ENCODE assay signal across 8 mouse cellular contexts in genomic region chr11:96823880-96824782, GRCm38 (mm10). TPM values are rescaled to one million over a fixed set of nuclear protein-coding genes. Genes with fewer than 3 reads are reported as not detected.
DNase-seq lines count a peak whose midpoint lies in the region; ATAC-seq and TF ChIP-seq lines count a peak whose summit lies in the region.

No protein-coding gene starts in this region.

- DNase-seq in gastrocnemius, adult 2 months = peak; percentile 94
- DNase-seq in hindlimb bud, embryonic 11.5 days (ENCODE audit: extremely low spot score, low read depth, low spot score) = peak; percentile 95
- DNase-seq in left cerebral cortex, adult 2 months (ENCODE audit: extremely low spot score in 1 of 2, low spot score in 2 of 2) = peak; percentile 84 to 88
- DNase-seq in retina, postnatal 7 days (ENCODE audit: low read depth, low spot score) = peak; percentile 84
- DNase-seq in urinary bladder, adult 18-20 months (ENCODE audit: low spot score in 2 of 2) = peak; percentile 69 to 85

- peak; percentile 97 for ATAC-seq in activated CD4-positive, CD25-positive, alpha-beta regulatory T cell, adult 4 months
- ATAC-seq in common myeloid progenitor, adult 5-6 weeks (replicated peaks; ENCODE audit: low read depth, poor library complexity, severe bottlenecking) = peak; percentile 95

- no peak for TF ChIP-seq CTCF in gastrocnemius, adult 2 months (IDR thresholded peaks at IDR 0.05)
- TF ChIP-seq CTCF in left cerebral cortex, adult 2 months (IDR thresholded peaks at IDR 0.05) = no peak; the same call in 1 of the 2 replicates

- peak overlapping the region; percentile 99 for H3K27ac ChIP-seq in gastrocnemius, adult 2 months
- H3K27ac ChIP-seq in left cerebral cortex, adult 2 months = peak overlapping the region; percentile 97
- peak overlapping the region; percentile 91 for H3K27ac ChIP-seq in macrophage

- WGBS in macrophage (ENCODE audit: missing documents) = 4% methylated on average over 21 of the region's 26 CpGs

- peaks cover 31% of the 10 kb centered on the region for H3K36me3 ChIP-seq in macrophage (ENCODE audit: inconsistent target)

- H3K4me3 ChIP-seq in gastrocnemius, adult 2 months = peak overlapping the region; percentile 94
- H3K4me3 ChIP-seq in left cerebral cortex, adult 2 months = peak overlapping the region; percentile 66
- H3K4me3 ChIP-seq in macrophage (ENCODE audit: inconsistent target) = peak overlapping the region; percentile 58

- peaks cover 100% of the 10 kb centered on the region for H3K79me2 ChIP-seq in macrophage (ENCODE audit: inconsistent target)

- intact Hi-C loops in gastrocnemius, adult 2 months (cut with DNase I) = loop anchor here (5.0 kb wide), 1 partner anchor 37 kb away; the partner anchor contains the start of gene Cbx1
- intact Hi-C loops in left cerebral cortex, adult 2 months (cut with DNase I) = loop anchor here (1.0 to 5.0 kb wide), 3 partner anchors 16 to 38 kb away; partner anchors contain the start of gene Cbx1

RNA-seq across cellular contexts. Expression of gene Nfe2l1, which starts 5.6 kb away (rescaled TPM):
- 10 to 100 TPM; 19.7 to 22.1 TPM for polyA plus RNA-seq in activated CD4-positive, CD25-positive, alpha-beta regulatory T cell, adult 4 months (2017; shearing (Covaris generic))
- 43.3 and 48.5 TPM in 2 replicates for total RNA-seq in common myeloid progenitor, adult 5-6 weeks (2017)
- total RNA-seq in gastrocnemius, adult 2 months (2021) = 100 to 1,000 TPM; 395 to 484 TPM
- 100 to 1,000 TPM; 281 to 290 TPM for total RNA-seq in left cerebral cortex, adult 2 months (2021)
- total RNA-seq in macrophage (2018; cell fraction: chromatin; rRNA removed) = 100 to 1,000 TPM in 25 of 26 experiments, 10 to 100 TPM in 1; 97.9 to 361 (median 196) TPM
- 100 to 1,000 TPM in 25 of 26 experiments, 10 to 100 TPM in 1; 98.7 to 304 (median 159) TPM for total RNA-seq in macrophage (2018; cell fraction: cytosol; rRNA removed)
- total RNA-seq in macrophage (2018; cell fraction: nucleus; rRNA removed) = 100 to 1,000 TPM; 116 to 523 (median 261) TPM
- polyA plus RNA-seq in macrophage (2018) = 85.5 to 118 TPM (median 95.5 TPM) in 3 replicates

RNA-seq across cellular contexts. Expression of gene Copz2, which starts 25.5 kb away (rescaled TPM):
- not detected for polyA plus RNA-seq in activated CD4-positive, CD25-positive, alpha-beta regulatory T cell, adult 4 months (2017; shearing (Covaris generic))
- 1.6 and 8.9 TPM in 2 replicates for total RNA-seq in common myeloid progenitor, adult 5-6 weeks (2017)
- total RNA-seq in gastrocnemius, adult 2 months (2021) = 10 to 100 TPM; 21.4 to 31.0 TPM
- total RNA-seq in left cerebral cortex, adult 2 months (2021) = 1 to 10 TPM; 4.8 to 5.0 TPM
- 10 to 100 TPM in 9 of 26 experiments, 1 to 10 TPM in 17; 1.8 to 29.4 (median 6.1) TPM for total RNA-seq in macrophage (2018; cell fraction: chromatin; rRNA removed)
- 10 to 100 TPM in 13 of 26 experiments, 1 to 10 TPM in 13; 6.1 to 30.0 (median 13.8) TPM for total RNA-seq in macrophage (2018; cell fraction: cytosol; rRNA removed)
- total RNA-seq in macrophage (2018; cell fraction: nucleus; rRNA removed) = 10 to 100 TPM in 7 of 26 experiments, 1 to 10 TPM in 19; 2.0 to 27.7 (median 5.4) TPM
- 11.9 to 23.0 TPM (median 16.0 TPM) in 3 replicates for polyA plus RNA-seq in macrophage (2018)

RNA-seq across cellular contexts. Expression of gene Cbx1, which starts 35.2 kb away (rescaled TPM):
- 10 to 100 TPM; 56.8 to 60.2 TPM for polyA plus RNA-seq in activated CD4-positive, CD25-positive, alpha-beta regulatory T cell, adult 4 months (2017; shearing (Covaris generic))
- total RNA-seq in common myeloid progenitor, adult 5-6 weeks (2017) = 94.1 and 108 TPM in 2 replicates
- 10 to 100 TPM; 35.0 to 42.0 TPM for total RNA-seq in gastrocnemius, adult 2 months (2021)
- 10 to 100 TPM; 45.5 to 46.5 TPM for total RNA-seq in left cerebral cortex, adult 2 months (2021)
- total RNA-seq in macrophage (2018; cell fraction: chromatin; rRNA removed) = 10 to 100 TPM; 20.3 to 98.2 (median 50.7) TPM
- total RNA-seq in macrophage (2018; cell fraction: cytosol; rRNA removed) = 10 to 100 TPM; 25.5 to 43.3 (median 36.3) TPM
- total RNA-seq in macrophage (2018; cell fraction: nucleus; rRNA removed) = 10 to 100 TPM; 17.8 to 78.4 (median 39.7) TPM
- polyA plus RNA-seq in macrophage (2018) = 40.5 to 73.7 TPM (median 45.0 TPM) in 3 replicates

RNA-seq across cellular contexts. Expression of gene Snx11, which starts 46.8 kb away (rescaled TPM):
- polyA plus RNA-seq in activated CD4-positive, CD25-positive, alpha-beta regulatory T cell, adult 4 months (2017; shearing (Covaris generic)) = 10 to 100 TPM; 15.4 to 21.8 TPM
- 9.5 and 14.8 TPM in 2 replicates for total RNA-seq in common myeloid progenitor, adult 5-6 weeks (2017)
- 10 to 100 TPM; 11.1 to 13.6 TPM for total RNA-seq in gastrocnemius, adult 2 months (2021)
- 10 to 100 TPM; 49.7 to 52.2 TPM for total RNA-seq in left cerebral cortex, adult 2 months (2021)
- 100 to 1,000 TPM; 101 to 284 (median 211) TPM for total RNA-seq in macrophage (2018; cell fraction: chromatin; rRNA removed)
- 10 to 100 TPM in 25 of 26 experiments, 1 to 10 TPM in 1; 9.6 to 32.1 (median 18.4) TPM for total RNA-seq in macrophage (2018; cell fraction: cytosol; rRNA removed)
- 100 to 1,000 TPM in 15 of 26 experiments, 10 to 100 TPM in 11; 57.9 to 199 (median 104) TPM for total RNA-seq in macrophage (2018; cell fraction: nucleus; rRNA removed)
- 14.2 to 28.6 TPM (median 20.6 TPM) in 3 replicates for polyA plus RNA-seq in macrophage (2018)

Comparison
In these comparisons a context has a peak if more than half of its experiments do, and no peak if none do; other contexts are left out.
1. Peak in every context shown above with its lines: DNase-seq, ATAC-seq, H3K4me3 ChIP-seq and H3K27ac ChIP-seq.